Mouse (Mus musculus): ENCODE measurements around the gene Csnk1e.
"Not testable (repeated sequence)": the region's sequence is repeated elsewhere in the genome, so short reads cannot be mapped to it uniquely, and the experiment has no call there.

The Csnk1e gene

GRCm38 (mm10) chr15:79455106-79455810 is at the start of gene Csnk1e:
Gene Csnk1e, minus strand, starts transcription at chr15:79455566.
- no peak for DNase-seq (ENCODE audit: low spot score in 2 of 2)

- no peak for DNase-seq (ENCODE audit: low spot score in 2 of 2)
Observed at GRCm38 (mm10) chr15:79504707-79505452, 49.5 kb upstream of the Csnk1e start, which contains the start of gene Kcnj4. Gene Kcnj4, minus strand, starts transcription at chr15:79505241.

DNA sequence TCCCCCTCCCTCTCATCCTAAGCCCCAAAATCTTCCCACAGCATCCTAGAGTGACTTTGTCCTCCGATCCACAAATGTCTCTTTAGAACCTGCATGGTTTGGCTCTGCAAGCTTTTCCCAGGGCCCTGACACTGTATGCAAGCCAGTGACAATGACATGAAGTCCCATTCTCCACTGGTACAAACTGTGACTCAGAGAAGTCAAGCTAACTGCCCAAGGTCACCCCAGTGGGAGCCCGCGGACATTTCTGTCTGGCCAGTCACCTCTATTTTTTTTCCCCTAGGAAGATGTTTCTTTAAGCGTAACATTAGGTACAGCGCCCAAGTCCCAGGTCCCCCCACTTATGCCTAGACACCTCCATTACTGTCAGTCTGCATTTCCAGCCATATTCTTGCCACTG is 48.1 kb upstream of the Csnk1e start:
- no peak for DNase-seq (ENCODE audit: low spot score in 2 of 2)

GRCm38 (mm10) chr15:79502891-79503341 is 47.5 kb upstream of the Csnk1e start:
- peak; percentile 60 to 66 for DNase-seq (ENCODE audit: low spot score in 2 of 2)

DNA sequence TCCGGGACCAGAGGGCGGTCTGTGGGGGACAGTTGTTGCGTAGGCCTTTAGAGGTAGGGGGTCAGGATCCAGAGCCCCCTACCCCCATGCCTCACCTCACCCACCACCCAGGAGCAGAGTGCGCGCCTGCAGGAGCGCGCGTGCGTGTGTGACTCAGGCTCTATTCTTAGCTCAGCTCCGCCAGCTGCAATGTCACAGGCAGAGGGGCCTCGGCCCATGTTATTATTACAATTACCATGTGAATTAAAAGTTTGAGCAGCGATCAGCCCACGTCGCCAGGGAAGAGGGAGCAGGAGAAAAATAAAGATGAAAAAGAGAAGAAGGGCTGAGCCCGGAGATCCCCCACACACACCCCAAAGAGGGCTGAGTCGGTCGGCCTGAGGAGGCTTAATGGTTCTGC is 44.7 kb upstream of the Csnk1e start:
- DNase-seq (ENCODE audit: low spot score in 2 of 2) = no peak

GRCm38 (mm10) chr15:79493527-79493926 is 38.2 kb upstream of the Csnk1e start:
- no peak for DNase-seq (ENCODE audit: low spot score in 2 of 2)

DNA sequence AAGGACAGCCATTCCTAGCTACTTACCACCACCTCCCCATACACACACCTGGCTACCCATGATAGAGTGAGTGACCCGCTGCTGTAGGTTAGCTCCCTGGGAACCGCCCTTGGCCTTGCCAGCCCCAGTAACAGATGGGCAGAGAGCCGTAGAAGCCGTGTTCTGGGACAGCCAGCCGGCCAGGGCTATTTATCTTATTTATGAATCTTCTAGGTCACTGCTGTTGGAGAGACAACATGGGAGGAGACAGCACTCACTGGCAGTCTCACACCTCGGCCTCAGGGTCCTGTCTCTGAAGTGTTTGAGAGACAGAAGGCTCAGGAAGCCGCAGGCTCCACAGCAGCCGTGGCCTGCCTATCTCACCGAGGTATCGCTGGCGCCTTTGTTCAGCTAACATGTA is 34.1 kb upstream of the Csnk1e start:
- no peak for DNase-seq (ENCODE audit: low spot score in 2 of 2)

DNA sequence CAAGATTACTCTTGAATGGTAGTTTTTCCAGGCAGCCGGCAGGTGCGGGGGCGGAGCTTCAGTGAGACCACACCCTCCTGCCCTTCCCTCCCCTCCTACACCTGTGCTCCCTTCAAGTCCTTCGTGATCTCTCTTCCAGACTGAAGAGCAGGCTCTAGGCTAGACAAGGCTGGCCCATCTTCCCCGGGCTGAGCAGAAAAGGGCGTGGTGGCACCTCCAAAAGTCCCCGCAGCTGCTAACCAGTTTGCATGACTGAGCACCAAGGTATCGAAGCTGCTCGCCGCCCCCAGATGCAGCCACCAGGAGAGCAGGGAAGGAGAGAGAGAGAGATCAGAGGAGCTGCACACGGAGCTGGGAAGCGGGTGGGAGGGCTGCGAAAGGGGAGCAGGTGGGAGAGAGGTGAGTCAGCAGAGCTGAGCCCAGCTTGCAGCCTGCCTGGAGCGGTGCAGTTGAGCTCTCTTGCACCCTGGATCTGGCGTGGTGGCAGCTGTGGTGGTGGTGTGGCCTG is 25.9 kb upstream of the Csnk1e start:
- no peak for DNase-seq (ENCODE audit: low spot score in 2 of 2)

DNA sequence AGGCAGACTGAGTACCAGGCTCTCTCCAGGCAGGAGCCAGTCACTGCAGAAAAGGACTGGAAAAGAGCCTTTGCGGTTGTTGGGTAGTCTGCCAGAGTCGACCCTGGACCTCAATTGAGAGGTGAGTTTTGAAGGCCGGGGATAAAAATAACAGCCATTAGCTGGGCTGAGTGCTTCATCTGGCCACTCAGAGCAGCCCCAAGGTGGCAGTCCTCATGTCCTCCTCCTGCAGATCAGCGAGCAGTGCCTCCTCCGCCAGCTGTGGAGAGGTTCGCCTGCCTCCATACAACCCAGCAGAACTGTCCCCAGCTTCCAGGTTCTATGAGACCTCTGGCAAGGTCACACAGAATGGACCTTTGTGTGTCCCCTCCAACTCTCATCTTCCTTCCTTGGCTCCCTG is 21.9 kb upstream of the Csnk1e start:
- DNase-seq (ENCODE audit: low spot score in 2 of 2) = no peak

DNA sequence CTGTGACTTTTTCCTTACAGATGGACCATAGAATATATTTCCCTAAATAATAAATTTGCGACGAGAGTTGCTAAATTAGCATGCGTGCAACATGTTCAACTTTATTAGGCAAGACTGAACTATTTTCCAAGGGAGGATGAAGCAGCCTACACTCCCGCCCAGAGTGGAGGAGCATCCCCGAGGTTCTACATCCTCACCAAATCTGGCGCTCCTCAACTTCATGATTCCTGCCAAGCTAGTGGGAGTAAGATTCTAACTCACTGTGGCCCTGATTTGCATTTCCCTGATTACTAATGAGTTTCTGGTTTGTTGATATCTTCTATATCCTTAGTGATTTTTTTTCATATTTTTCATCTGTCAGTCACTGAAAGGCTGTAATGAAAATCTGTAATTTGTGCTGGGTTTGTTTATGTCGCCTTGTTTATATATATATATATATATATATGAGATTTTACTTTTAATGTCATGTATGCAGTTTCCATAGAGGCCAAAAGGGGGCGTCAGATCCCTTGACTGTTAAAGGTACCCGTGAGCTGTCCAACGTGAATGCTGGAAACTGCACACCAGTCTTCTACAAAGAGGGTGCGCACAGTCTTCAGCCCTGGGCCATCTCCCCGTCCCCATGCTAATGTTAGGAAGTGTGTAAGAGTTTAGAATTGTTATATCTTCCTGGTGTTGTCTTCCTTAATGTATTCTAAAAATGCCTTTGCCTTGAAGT is 18.4 kb upstream of the Csnk1e start:
- DNase-seq (ENCODE audit: low spot score in 2 of 2) = no peak

GRCm38 (mm10) chr15:79473042-79473441 is 17.7 kb upstream of the Csnk1e start:
- DNase-seq (ENCODE audit: low spot score in 2 of 2) = no peak

GRCm38 (mm10) chr15:79471095-79471494 is 15.7 kb upstream of the Csnk1e start:
- DNase-seq (ENCODE audit: low spot score in 2 of 2) = no peak

GRCm38 (mm10) chr15:79470583-79470982 is 15.2 kb upstream of the Csnk1e start:
- DNase-seq (ENCODE audit: low spot score in 2 of 2) = no peak

- DNase-seq (ENCODE audit: low spot score in 2 of 2) = no peak
Observed at GRCm38 (mm10) chr15:79469577-79469976, 14.2 kb upstream of the Csnk1e start.

- peak in 1 of 2 experiments; percentile 81 for DNase-seq (ENCODE audit: low spot score in 2 of 2)
Observed at GRCm38 (mm10) chr15:79466601-79467286, 11.4 kb upstream of the Csnk1e start.

- DNase-seq (ENCODE audit: low spot score in 2 of 2) = no peak
Observed at GRCm38 (mm10) chr15:79456546-79456945, 1.2 kb upstream of the Csnk1e start.

- not testable (repeated sequence) for DNase-seq (ENCODE audit: low spot score in 2 of 2)
Observed at GRCm38 (mm10) chr15:79456104-79456503, 738 bp upstream of the Csnk1e start.

GRCm38 (mm10) chr15:79453831-79454230 is 1.5 kb downstream of the Csnk1e start:
- no peak for DNase-seq (ENCODE audit: low spot score in 2 of 2)

DNA sequence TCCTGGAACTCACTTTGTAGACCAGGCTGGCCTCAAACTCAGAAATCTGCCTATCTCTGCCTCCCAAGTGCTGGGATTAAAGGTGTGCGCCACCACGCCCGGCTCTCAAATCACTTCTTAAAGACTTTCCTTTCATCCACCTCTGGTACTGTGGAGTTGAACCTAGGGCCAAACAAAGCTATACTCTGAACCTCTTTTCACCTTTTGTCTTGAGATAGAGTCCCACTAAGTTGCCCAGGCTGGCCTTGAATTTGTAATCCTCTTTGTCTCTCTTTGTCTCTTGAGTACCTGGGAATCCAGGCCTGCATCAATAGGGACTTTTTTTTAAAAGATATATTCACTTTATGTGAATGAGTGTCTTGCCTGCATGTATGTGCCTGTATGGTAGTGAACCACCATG is 7.3 kb downstream of the Csnk1e start:
- DNase-seq (ENCODE audit: low spot score in 2 of 2) = no peak

DNA sequence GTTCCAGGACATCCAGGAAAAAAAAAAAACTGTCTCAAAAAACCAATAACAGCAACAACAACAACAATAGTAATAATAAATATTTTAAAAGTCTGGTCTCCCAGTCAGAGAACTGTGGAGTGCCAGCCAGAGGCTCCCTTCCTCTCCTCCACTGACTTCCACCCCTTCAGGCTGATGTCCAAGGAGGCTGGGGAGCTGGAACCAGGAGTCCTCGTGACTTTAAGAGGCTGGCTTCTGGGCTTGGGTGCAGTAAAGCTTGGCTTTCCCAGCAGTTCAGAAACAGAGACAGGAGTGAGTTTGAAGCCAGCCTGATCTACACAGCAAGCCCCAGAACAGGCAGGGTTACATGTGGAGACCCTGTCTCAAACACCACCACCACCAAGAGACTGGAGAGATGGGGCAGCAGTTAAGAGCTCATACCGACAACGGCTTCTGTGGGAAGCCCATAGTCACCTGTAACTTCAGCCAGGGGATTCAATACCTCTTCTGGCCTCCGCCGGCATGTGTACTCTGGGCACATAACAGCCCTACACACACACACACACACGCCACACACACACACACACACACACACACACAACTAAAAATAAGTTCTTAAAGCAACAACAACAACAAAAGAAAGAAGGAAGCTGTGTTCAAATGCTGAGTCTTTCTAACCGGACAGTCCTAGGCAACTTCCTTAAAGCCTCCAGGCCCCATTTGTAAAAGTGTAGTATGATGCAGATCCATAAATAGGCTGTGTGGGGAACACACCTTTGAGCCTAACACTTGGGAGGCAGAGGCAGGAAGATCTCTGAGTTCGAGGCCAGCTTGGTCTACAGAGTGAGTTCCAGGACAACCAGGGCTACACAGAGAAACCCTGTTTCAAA is 9.3 kb downstream of the Csnk1e start:
- DNase-seq (ENCODE audit: low spot score in 2 of 2) = no peak
